Mouse (Mus musculus) liver, adult 2 months (tissue): ENCODE data around the gene Arpc5l.

Experiments
- CTCF ChIP-seq: fragments of 200-500 bp; IDR thresholded peaks from 2 replicates; pipeline ENCODE4 v1.5.1; 2011; ENCODE audit warnings: low read depth, low read length, control low read depth
- POLR2A ChIP-seq: fragments of 200-500 bp; IDR thresholded peaks from 2 replicates; pipeline ENCODE4 v1.6.1; 2011; ENCODE audit warnings: low read length, control low read depth; ENCODE audit not compliant: insufficient read depth; ENCODE audit errors: extremely low read depth

DNA sequence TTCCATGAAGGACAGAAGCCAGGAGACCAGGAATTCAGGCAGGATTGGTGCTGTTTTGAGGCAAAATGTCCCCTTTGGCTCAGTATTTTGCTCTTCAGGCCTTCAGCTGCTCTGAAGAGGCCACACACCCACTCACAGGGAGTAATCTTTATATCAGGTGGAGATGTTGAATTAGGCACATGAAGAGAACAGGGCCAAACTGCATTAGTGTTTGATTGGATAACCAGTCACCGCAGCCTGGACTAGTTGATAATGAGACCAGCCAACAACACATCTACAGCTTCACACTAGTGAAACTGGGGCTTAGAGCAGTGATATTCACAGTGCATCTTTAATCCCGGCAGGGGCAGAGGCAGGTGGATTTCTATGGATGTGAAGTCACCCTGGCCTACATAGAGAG, 16.2 kb upstream of the Arpc5l start:
- no peak for TF ChIP-seq CTCF
- no peak for TF ChIP-seq POLR2A
